Mouse (Mus musculus): ENCODE measurements around the gene Ankrd50. TPM values are rescaled to one million over a fixed set of nuclear protein-coding genes. Genes with fewer than 3 reads are reported as not detected.

Gene Ankrd50
- polyA plus RNA-seq (2017; shearing (Covaris generic)): 4.6 TPM

DNA sequence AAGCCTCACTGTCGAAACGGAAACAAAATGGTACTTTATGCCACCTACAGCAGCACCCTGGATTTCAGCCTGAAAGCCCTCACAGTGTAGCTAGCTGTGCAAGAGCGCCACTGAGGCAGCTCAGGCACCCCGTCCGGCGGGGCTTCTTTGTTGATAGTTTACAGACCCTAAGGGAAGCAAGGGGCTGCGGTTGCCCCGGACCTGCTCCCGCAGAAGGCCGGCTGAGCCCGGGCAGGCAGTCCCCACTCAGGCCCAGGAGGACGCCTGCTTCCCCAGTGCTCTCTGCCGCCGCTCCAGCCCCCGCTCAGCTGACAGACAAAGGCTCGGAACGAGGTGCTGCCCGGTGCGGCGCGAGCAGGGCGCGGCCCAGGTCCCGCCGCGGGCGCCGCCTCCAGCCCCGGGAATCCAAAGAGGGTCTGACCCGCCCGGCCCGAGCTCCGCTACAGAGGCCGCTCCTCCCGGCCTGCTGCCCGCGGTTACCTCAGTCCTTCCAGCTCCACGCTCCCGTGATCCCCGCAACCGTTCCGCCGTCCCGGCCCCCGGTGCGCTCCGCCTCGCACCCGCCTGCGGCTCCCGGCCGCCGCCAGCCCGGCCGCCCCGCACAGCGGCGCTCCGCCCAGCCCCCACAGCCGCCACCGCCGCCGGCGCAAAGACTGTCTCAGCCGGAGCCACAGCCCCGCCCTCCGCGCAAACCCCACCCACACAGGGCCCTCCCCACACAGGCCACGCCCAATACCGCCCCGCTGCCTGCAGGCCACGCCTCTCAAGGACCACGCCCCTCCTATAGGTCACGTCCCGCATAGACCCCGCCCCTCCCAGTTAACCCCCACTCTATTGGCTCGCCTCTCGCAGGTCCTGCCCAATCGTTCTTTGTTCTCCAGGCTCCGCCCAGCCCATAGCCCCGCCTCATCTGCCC is at the start of gene Ankrd50:
Ankrd50 (minus strand) TSS at position 654 of the 916 bp plus-strand sequence.

